Mouse (Mus musculus) inflammation-experienced regulatory T-cells, adult 6 months (primary cell): ENCODE measurements around the gene Disc1. TPM values are rescaled to one million over a fixed set of nuclear protein-coding genes. Genes with fewer than 3 reads are reported as not detected.

Experiments
- ATAC-seq: one replicate; pipeline ENCODE4 v1.8.0; 2017
- polyA plus RNA-seq, 3 experiments: library from polyadenylated mRNA; unstranded; fragments of 100-300 nt; shearing (Covaris generic); gene quantifications; one replicate each; pipeline ENCODE4 v1.2.1; 2017

Gene Disc1
- polyA plus RNA-seq, 3 experiments from 2014 or later = 0.24 to 0.61 (median 0.40) TPM

DNA sequence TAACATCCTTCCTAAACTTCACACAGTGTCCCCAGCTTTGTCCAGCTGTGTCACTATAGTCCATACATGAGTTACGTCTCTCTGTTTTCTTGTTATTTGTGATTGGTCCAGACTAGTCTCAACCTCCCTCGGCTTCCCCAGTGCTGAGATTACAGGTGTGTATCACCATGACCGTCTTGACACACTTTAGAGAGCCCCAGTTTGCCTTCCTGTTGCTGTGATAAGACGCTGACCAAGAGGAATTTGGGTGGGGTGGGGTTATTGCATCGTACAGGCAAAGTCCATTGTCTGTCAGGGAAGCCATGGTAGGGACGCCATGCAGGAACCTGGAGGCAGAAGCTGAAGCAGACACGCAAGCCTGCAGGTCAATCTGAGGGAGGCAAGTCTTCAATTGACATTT is 216.3 kb downstream of the Disc1 start:
- ATAC-seq = no peak

DNA sequence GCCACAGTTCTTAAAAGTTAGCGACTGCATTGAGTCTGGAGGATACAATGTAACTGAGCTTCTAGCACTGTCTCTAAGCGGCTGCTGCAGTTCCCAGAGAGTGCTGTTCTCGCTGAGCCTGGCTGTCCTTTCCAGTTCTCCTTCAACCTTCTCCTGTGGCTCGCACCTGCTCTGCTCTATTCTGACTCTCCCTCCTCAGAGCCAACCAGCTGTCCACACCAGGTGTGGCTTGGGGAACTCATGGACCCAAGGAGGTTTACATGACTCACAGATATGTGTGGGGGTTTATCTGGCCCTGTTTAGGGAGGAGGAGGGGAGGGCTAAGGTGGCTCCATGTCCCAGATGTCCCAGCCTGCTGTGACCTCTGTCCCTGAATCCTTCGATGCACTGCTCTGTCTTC is 217.4 kb downstream of the Disc1 start:
- no peak for ATAC-seq

DNA sequence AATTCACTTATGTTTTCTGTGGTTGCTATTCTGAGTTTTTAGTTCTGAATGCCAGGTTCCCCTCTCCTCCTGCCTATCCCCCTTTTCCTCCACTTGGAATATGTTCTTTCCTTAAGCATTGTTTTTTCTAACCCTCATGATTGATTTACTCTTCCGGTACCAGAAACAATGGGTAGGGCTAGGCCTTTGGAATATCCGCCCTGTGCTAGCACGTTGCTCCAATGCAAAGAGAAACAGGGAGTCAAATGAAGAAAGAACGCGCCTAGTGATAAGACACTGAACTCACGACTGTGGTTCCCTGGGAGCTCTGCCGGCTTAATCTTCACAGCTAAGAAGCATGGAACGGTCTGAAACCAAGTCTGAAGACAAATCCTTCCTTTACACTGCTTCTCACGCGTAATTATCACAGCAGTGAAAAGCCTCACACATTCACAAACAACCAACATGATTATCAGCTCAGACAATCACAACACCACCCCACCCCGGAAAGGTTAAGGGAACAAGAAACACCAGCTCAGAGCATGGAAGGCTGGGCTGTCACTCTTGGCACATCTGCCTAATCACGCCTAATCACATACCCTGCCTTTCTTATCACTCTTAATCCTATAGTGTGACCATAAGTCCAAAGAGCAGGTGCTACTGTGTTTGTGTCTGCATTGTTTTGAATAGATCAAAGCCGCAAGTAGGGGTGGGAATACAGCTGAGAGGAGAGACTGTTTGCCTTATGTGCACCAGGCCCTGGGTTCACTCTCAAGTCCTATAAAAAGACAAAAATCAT is 218.3 kb downstream of the Disc1 start:
- ATAC-seq = no peak

DNA sequence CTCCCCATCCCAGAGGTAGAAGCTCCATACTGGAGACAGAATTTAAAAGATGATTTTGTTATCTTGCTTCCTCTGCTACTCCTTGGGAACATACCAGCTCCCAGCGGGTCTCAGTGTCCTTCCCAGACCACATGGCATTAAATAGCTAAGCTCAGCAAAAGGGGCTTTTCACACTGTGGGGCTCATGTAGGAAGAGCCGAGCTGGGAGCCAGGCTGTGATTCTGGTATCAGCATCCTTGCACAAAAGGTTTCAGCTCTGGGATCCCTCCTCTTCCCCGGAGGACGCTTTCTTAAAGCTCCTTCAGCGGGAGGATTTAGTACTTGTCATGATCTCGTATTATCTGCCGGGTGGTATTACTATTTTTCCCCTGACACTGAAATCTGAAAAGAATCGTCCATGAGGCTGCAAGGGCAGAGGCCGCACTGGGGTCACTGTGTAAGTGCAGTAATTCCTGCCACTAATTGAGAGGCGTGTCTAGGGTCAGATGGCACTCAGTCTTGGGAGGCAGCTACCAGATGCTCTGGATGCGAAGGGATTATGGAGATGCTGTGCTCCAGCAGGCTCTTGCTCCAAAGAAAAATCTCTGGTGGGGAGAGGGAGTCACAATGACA is 223.2 kb downstream of the Disc1 start:
- ATAC-seq = no peak

DNA sequence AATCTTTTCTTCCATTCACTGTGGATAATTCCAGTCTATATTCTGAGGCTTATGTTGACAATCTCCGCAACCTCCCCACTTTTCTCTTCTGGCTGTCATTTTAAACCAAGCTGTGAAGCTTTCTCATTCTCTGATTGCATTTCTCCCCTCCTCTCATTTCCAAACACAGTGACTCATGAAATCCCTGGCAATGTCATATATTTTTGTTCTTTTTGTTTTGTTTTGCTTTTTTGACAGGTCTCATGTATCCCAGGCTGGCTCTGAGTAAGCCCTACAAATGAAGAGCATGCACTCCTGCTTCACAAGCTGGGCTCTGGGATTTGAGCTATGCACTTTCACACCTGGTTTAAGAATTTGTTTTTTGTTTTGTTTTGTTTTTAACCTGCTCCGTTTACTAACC is 225.2 kb downstream of the Disc1 start:
- ATAC-seq = no peak

DNA sequence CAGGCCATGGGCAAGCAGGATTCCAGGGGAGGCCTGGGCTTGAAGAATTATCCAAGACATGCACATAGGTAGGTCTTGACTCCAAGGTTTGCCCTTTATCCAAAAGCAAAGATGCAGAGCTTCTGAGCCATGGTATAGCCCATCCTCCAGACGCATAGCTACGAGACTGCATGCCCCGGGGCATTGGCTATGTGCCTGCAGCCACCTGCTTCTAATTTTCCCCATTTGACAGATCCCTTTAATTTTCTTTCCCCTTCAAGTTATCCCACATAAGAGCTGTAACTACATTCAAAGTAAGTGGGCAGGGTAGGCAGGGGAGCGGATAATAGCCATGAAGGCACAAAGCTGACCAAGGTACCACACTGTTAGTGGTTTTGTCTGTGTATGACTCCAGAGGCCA is 225.9 kb downstream of the Disc1 start:
- no peak for ATAC-seq

DNA sequence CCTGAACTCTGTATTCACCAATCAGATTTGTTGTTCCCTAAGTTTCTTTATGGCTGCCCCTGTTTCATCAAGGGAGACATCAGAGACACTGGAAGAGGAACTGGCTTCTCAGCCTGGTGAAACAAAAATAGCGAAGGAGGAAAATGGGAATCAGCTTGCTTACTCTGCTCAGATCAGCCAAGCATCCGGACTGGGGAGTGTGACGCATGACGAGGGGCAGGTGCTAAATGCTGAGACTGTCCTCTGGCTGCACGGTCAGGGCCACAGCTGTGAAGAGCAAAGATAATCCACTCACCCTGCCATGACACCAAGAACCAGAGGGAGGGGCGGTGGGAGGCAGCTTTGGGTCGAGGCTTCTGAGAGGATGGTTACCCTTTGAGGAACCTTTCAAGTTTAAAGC is 228.5 kb downstream of the Disc1 start:
- no peak for ATAC-seq

DNA sequence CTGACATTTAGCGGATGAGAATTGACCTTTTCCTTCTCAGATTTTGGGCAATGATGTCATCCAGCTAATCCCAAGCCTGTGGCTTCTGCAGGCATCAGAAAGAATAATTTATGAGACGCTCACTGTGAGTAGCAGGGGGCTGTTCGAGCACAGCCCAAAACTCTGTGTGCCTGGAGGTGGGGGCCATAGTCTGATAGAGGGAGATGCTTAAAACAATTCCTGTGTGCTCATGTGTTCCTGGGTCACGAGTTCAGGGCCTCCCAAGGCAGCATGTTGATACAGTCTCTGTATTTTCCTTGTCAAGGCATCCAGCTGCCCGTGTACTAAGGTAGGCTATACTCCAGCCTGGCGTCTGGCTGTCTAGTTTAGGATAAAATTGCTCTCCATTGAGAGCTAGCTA is 229.5 kb downstream of the Disc1 start:
- no peak for ATAC-seq

DNA sequence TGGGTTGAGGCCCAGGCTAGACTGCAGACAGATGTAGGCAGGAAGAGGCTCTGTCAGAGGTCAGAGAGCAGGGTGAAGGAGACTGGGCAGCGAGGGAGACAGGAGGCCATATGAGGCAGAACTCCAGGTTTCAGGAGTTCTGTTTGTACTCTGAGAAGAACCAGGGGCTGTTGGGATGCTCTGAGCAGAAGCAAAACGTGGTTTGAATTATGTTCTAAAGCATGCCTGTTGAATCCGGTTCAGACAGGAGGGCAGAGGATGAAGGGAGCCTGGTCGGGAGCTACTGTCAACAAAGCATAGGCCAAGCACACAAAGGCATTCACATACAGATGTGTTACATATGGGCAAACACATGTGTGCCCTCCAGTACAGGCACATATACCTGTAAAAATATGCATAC is 230.9 kb downstream of the Disc1 start:
- no peak for ATAC-seq

DNA sequence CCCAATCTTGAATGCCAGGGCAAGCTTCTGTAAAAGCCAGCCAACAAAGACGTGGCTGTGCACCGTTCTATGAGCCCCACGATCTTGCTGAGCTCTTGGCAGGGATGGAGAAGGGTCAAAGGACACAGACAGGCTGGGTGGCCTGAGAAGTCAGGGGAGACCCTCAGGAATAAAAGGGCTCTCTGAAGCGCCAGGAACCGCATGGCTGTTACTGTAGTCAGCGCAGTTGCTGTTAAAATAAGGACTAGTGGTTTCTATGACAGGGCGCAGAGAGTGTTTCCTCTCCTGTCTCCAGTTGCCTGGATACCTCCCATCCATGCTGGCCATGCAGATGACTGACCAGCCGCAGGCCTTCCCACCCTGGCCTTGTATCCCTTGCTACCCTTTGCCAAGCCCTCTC is 231.4 kb downstream of the Disc1 start:
- ATAC-seq = no peak

DNA sequence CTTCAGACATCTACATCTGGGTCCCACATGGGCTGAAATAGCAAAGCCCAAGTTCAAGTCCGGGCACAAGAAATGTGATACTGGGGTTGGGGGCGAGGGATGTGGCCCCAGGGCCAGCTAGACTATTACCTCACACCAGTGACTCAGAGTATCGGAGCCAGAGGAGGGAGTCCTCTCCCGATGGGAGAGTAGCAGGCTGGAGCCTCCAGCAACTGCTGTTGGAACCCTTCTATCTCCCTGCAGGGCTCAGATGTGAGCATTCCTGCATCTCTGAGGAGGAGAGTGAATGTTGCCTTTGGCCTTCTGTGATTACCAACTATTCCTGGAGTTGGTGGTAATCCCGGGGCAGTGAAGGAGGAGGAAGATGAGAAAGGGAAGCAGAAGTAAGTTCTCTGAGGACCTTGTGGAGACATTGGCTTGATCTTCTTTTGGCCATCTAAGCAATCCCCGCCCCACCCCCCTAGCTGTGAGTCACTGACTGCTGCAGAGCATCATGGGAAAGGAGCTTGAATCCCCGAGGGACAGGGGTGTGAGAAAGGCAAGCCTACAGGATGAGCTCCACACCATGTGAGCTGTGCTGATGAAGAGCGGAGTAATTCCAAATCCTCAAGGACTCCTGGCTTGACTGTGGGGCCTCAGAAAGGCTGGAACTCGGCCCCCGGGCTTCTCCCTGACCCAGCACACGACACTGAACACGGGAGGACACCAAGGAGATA is 232.1 kb downstream of the Disc1 start:
- no peak for ATAC-seq

DNA sequence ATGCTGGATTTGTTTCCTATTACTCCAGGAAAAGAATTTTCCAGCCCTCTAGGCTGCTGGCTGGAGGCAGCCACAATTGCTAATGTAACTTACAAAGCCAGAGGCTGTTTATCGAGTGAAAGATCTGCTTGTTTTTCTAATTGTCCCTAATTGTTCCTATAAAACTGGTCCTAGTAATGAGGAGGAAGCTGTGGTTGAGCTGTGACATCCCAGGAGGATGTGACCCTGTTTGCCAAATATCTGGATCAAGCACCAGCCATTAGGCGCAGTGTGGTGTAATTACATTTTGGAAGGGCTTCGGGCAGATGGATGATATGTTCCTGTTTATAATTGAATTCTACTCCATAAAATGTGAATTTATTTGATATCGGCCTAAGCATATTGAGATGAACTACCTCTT is 233.3 kb downstream of the Disc1 start:
- ATAC-seq = no peak

DNA sequence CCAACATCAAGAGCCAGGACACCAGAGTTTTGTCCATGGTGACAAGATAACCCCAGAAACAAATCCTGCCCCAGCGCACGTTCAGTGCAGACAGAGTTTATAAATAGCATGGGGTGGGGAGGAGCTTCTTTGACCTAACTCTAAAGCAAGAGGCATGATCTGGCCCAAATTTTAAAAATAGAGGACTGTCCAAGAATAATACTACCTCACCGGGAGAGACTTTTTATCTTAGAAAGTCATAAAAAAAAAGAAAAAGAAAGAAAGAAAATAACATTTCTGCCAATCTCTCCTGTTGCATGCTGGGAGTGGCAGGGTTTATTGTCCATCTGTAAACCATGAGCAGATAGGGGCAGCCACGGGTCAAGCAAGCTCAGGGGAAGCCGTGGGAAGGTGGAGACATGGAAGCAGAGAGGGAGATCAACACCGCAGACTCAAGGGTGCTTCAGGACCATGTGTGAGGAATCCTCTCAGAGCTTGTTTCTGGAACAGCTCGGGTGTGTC is 233.9 kb downstream of the Disc1 start:
- ATAC-seq = no peak

DNA sequence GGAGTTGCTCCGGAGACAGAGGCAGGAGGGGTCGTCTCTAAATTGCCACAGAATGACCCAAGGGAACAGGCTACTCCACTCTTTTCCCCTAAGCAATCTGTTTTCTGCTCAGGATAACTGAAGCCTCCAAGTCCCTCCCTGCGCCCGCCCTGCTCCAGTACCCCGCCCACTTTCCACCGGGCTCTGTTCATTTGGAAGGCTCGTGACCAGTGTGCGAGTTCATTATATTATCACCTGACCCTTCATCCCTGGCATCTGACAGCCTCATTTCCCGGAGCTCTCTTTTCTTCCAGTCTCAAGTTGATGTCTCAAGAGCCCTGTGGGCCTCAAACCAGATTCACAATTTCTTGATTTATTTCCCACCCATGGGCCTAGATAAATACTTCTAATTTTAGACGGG is 237.5 kb downstream of the Disc1 start:
- ATAC-seq = no peak

DNA sequence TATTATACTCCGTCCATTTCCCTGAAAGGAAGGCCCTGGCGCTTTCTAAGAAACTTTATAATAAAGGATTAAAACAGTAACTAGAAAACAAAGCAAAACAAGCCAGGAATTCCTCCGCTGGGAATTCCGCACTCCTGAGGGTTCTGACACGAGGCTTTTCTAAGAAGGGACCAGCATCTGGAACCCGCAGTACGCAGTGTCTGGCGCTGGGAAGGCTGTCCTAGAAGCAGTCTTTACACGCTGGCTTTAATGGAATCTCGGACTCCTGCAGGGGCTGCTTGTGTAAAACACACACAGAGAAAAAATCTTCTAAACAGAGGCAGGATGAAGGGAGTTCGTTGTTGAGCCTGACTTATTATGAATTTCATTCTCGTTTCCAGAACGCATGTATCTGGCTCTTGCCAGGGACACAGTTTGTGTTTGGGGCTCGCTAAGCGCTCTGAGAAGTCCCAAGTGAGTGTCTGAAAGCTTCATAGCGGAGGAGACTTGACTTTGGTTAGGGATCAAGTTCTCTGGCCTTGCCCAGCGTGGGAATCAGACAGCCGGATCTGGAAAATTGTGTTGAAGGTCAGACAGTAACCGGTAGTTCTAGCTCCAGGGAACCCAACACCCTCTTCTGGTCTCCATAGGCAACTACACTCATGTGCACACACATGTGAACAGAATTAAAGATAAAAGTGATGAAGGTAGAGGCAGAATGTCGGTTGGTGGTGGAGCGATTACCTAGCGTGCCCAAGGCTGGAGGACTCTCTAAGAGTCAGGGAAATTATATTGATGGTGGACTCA is 238.1 kb downstream of the Disc1 start:
- no peak for ATAC-seq

DNA sequence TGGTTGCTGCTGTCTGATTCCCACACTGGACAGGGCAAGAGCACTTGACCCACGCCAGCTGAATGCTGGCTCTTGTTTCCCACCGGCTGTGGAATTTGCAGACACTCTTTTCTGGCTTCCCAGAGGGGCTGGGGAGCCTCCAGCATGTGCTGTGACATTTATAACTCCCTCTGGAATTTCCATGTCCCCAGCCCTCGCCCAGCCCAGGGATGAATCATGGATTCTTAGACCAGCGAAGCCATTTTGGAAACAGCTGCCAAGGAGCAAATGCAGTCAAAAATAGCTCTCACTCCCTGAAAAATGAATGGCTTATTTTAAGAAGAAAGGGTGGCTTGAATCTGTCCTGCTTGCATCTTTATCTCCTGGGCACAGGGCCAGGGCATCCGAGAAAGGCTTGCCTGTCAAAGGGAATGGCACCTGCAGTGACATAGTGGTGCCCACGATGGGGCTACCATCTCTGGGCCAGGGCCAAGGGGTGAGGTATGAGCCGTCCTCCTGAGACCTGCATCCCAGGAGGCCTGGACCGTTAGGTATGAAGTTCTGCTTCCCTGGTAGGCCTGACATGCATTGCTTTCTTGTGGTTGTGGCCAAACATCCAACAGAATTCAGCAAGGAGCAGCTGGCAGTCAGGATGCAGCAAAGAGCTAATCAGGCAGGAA is 239.1 kb downstream of the Disc1 start:
- no peak for ATAC-seq

DNA sequence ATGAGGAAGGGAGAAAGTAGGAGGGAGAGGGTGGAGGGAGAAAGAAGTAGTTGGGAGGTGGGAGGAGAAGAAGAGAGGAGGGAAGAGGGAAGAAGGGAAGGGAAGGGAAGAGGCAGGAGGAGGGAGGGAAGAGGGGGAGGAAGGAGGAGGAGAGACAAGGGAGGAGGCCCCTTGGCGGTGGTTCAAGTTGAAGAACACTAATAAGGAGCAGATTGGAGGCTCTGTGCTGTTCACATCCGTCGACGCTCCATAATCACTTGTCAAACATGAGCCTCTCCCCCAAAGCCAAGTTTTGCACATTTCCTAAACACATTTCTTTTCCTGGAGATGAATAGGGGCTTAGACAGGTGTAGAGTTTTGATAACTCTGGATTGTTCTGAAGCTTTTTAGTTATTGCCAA is 245.3 kb downstream of the Disc1 start:
- ATAC-seq = no peak

DNA sequence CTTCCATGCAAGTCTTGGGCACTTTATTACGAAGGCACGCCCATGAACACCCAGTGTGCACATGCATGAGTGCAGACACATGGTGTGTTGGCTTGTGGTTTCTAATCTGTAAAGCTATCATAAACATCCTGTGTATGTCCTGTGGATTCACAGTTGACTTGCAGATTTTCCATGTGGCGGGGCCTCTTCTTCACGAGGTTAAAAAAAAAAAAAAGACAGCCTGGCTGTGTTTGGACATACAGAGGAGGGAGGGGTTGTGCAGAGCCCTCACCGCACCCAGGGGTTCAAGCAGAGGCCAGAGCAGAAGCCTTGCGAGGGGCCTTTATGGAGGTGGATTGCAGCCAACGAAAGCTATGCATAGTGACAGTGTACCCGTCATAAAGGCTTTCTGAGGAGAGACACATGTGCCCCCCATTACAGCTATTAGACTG is 248.0 kb downstream of the Disc1 start:
- no peak for ATAC-seq

DNA sequence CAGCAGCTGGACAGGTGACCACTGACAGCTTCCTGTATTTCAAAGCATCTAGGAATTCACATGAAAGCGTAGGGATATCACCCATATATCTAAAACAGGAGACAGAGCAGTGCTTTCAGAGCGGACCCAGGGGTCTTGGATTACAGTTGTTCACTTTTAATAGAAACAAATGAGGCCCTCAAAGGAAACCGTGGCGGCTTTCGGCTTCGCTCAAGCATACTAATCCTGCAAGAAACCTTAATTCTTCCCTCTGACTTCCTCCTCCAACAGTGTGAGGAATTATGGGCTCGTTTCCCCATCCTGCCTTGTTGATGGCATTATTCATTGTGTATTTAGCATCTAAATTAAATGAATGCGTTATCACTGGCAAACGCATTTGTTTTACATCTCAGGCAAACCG is 252.7 kb downstream of the Disc1 start:
- no peak for ATAC-seq

DNA sequence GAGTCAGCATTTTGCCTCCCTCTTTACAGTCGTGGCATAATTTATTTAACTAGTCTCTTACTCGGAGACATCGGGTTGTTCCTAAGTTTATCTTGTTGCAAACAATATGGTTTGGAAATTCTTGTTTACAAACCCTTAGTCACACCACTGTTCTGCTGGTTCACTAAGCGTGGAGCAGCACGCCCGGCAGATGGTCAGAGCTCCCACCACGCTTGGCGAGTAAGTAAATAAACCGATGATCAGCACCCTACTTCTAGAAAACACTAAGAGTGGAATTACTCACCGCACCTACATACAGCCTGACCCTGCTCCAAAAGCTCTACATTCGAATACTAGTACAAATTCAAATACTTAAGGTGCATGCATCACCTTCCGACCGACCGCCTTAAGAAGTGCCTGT is 256.0 kb downstream of the Disc1 start:
- ATAC-seq = no peak
